Mouse (Mus musculus) liver, adult 2 months (tissue): ENCODE data around the gene Ppm1g.

Experiments
- CTCF ChIP-seq: fragments of 200-500 bp; IDR thresholded peaks from 2 replicates; pipeline ENCODE4 v1.5.1; 2011; ENCODE audit warnings: low read depth, low read length, control low read depth
- POLR2A ChIP-seq: fragments of 200-500 bp; IDR thresholded peaks from 2 replicates; pipeline ENCODE4 v1.6.1; 2011; ENCODE audit warnings: low read length, control low read depth; ENCODE audit not compliant: insufficient read depth; ENCODE audit errors: extremely low read depth

DNA sequence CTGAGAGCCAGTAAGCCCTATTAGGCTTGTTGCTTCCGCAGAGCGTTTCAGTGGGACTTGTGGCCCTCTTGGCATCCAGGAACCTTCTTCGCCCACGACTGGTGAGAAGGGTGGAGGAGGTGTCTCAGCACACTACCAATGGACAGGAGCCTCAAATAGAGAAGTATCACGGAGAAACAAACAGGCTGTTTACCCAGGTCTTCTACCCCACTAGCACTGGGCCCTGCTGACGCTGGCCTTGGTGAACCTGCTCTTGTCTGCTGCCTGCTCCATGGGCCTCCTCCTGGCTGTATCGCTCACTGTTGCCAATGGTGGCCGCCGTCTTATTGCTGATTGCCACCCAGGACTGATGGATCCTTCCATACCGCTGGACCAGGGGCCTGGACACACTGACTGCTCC is 31.7 kb upstream of the Ppm1g start:
- TF ChIP-seq CTCF (no peak), POLR2A (no peak)
